Mouse (Mus musculus): Measurements from ENCODE around the gene Lrrc51. TPM values are rescaled to one million over a fixed set of nuclear protein-coding genes. Genes with fewer than 3 reads are reported as not detected.

Gene Lrrc51
- total RNA-seq (2017), result 0.38 to 8.0 TPM (median 2.7 TPM) in 3 replicates

DNA sequence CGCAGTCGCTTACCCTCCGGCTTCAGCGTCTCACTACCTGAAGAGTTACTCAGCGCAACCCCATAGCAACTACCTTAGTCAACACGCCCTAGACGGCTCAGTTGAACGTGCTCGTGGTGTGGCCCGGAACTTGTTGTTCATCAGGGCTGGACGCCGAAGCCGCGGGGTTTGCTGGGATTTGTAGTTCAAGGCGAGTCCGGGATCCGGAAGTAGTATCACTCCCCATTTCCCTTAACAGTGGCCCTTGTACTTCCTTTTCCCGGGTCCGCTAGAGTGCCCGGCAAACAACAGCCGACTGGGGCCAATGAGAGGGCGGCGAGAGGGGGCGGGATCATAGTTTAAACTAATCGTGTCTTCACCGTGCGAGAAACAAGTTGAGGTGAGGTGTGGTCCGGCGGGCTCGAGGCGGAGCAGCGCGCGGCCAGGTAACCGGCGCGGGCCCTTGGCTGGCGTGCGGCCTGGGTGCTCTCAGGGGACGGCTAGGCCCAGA is at the start of gene Lrrc51, which contains the start of gene Numa1:
Gene Lrrc51, minus strand, starts transcription at position 145 of the 490 bp plus-strand sequence.
Gene Numa1, plus strand, starts transcription at position 361 of the 490 bp plus-strand sequence.
- ATAC-seq (replicated peaks; ENCODE audit: insufficient number of reproducible peaks, low FRiP score, low TSS enrichment, poor library complexity, severe bottlenecking), result peak; percentile 99

DNA sequence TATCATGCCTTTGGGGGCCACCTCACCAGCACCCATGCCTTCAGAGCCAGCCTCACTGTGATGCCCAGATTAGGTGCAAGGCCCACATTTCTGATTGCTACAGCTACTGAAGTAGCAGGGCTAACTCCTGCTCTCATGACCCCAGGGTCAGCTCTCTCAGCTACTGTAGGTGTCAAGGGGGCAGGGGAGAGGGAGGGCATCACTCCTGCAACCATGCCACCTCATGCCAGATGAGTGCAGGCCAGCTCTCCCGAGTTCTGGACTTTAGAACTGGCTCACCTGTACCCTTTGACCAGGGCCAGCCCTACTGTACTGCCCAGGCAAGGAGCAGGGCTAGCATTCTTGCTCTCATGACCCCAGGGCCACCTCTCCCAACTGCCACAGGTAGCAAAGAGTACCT is 49.0 kb upstream of the Lrrc51 start:
- no peak for ATAC-seq (replicated peaks; ENCODE audit: insufficient number of reproducible peaks, low FRiP score, low TSS enrichment, poor library complexity, severe bottlenecking)

DNA sequence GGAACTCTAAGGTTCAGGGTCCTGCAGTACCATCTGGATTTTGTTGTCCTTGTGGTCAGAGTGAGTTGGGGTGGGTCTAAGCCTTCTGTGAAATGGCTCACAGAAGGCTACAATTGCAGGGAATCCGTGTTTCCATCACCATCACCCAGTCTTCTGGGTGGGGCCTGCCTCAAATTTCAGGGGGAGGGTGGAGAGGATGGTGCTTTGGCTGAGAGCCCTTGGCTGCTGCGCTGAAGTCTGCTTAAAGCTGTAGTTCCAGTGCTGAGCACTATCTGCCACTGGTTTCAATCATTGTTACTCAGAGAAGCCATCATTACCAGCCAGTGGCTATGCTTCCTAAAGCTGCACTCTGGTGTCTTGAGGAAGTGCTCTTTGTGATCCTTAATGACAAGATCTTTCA is 40.8 kb upstream of the Lrrc51 start:
- no peak for ATAC-seq (replicated peaks; ENCODE audit: insufficient number of reproducible peaks, low FRiP score, low TSS enrichment, poor library complexity, severe bottlenecking)

DNA sequence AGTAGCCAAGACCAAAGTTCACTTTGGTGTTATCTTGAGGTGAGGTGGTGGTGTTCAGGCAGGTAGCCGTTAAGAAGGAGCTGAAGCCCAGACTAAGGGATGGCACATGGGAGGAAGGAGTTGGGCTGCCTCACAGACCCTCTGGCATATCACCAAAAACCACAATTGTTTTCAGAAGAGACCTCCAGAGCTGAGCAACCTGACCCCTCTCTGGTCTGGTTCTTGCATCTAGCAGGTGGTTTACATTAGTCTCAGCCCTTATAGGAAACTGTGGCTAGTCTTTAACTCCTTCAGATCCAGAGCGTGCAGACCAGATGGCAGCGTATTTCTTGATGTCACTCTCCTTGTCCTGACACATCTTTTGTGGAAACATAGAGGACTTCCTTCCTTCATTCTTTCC is 40.0 kb upstream of the Lrrc51 start:
- ATAC-seq (replicated peaks; ENCODE audit: insufficient number of reproducible peaks, low FRiP score, low TSS enrichment, poor library complexity, severe bottlenecking), result no peak

DNA sequence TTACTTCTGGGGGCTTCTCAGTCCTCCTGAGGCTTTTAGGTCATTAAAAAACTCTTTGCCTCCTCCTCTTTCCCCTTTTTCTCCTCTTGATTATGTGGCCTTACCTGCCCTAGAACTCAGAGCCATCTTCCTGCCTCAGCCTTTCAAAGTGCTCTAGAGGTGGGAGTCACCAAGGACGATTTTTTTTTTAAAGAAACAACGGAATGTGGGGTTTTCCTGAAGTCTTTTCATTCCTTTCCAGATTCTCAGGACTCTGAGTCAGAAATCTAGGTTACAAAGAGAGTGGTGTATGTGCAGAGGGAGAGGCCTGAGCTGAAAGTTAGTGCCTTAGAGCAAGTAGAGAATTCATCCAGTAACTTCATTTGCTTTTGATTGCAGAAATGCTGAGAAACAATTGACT is 38.0 kb upstream of the Lrrc51 start:
- ATAC-seq (replicated peaks; ENCODE audit: insufficient number of reproducible peaks, low FRiP score, low TSS enrichment, poor library complexity, severe bottlenecking), result no peak

DNA sequence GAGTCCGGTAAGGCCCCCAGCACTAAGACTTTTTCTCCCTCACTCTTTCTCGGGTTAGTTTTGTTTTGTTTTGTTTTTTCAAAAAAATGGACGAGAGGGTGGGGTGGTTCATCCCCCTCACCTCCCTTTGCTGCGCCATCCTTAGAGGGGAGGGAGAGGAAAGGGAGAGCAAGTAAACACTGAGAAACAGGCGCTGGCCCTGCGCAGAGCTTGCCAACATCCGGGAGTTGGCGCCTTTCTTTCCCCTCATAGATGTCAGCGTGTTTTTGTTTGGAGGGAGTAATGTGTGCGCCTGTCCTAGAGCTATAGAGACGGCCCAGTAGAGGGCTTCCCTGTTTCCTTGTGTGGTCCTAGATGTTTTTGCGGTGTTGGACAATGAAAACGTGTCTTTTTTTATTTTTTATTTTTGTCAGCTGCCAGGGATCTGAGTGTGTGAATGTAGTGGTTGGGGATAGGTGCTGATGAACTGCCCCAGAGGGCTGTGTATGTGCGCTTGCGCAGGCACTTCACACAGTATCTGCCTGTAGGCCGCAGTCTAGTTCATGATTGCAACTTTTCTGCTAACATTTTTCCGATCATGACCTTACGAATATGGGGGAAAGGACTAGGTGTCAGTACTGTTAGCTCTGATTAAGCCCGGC is 37.2 kb upstream of the Lrrc51 start:
- 0 out of 2 replicates have a peak, but pooled peaks have one; percentile 36 for ATAC-seq (replicated peaks; ENCODE audit: insufficient number of reproducible peaks, low FRiP score, low TSS enrichment, poor library complexity, severe bottlenecking)

DNA sequence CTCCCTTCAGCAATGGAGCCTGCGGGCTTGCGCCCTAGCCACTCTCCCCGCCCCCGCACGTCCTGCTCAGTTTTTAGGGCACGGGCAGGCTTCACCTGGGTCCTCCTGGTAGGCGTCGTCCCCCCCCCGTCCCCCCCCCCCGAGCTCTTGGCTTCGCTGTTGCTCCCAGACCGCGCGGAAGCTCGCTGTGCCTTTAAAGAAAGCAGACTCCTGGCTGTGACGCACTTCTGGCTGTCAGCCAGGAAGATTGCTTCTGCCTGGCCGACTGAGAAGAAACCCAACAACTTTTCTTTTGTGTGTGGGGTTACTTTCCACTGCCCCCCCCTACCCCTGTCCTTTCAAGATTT is 36.7 kb upstream of the Lrrc51 start:
- peak; percentile 45 for ATAC-seq (replicated peaks; ENCODE audit: insufficient number of reproducible peaks, low FRiP score, low TSS enrichment, poor library complexity, severe bottlenecking)

DNA sequence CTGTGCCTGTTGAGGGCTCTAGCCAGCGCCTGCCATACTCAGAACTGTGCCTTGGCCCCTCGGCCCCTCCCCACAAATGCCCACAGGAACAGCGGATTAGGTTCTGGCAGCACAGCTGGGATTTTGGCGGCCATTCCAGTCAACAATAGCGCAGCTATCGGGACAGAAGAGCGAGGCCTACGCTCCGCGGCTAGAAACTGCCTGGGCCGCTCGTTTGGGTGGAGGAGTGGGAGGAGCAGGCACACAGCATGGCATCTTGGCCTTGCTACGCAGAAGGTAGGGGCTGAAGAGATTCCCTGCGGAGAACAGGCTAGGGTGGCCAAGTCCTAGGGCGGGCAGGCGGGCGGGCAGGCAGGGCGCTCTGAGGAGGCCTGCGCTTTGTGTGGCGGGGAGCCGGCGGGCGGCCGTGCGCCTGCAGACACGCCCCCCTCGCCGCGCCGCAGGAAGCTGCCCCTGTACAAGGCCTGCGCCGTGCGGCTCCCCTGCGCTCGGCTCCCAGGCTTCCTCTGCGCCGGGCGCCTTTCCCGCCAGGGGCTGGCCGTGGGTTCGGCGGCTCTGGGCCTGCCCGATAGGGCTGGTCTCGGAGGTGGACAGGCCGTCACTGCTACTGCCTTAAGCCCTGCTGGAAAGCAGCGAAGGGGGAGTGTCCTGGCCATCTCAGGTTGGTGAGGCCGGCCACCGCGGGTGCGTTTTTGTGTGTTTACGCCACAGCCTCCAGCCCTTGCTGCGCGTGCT is 36.2 kb upstream of the Lrrc51 start:
- peak; percentile 46 for ATAC-seq (replicated peaks; ENCODE audit: insufficient number of reproducible peaks, low FRiP score, low TSS enrichment, poor library complexity, severe bottlenecking)

DNA sequence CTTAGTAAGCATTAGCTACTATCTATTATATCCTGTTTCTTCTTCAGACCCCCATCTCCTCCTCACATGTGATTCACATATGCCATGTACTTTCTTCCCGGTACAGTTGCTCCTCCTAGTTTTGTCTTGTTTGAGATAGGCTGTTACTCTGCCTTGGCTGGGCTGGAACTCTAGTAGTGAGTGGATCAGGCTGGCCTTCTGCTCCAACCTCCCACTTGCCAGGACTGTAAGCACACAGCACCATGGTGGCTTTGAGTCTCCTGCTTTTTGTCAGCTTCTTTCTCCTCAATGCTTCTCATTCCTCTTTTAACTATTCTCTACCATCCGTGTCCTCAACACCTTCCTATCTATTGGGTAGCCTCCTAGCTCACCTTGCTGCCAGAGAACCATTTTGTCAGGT is 35.1 kb upstream of the Lrrc51 start:
- ATAC-seq (replicated peaks; ENCODE audit: insufficient number of reproducible peaks, low FRiP score, low TSS enrichment, poor library complexity, severe bottlenecking), result no peak

DNA sequence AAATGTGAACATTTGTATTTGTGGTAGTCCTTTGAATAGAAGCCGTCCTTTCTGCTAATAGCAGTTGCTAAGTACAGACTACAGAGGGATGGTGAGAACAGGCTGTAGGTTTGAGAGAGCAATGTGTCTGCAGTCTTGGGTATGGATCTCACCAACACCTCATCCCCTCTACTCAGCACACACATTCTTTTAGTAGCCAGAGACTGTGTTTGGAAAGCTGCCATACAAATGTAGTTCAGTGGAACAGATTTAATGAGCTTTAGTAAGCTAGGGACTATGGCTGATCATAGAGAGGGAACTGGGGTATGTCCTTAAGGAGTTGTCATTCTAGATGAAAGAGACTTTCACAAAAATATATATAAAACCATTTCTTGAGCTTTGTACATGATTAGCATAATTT is 33.6 kb upstream of the Lrrc51 start:
- no peak for ATAC-seq (replicated peaks; ENCODE audit: insufficient number of reproducible peaks, low FRiP score, low TSS enrichment, poor library complexity, severe bottlenecking)

DNA sequence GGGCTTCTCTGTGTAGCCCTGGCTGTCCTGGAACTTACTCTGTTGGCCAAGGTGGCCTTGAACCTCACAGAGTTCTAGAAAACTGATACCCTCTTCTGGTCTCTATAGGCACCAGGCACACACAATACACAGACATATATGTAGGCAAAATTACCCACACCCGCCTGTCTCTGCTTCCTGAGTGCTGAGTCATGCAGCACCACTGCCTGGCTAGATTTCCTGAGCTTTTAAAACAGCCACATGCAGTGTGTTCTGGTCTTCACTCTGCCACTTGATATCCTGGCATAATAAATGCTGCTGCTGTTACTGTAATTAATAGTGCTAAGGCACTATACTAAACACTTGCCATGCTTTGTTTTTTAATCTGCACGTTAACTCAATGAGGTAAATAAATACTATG is 31.9 kb upstream of the Lrrc51 start:
- ATAC-seq (replicated peaks; ENCODE audit: insufficient number of reproducible peaks, low FRiP score, low TSS enrichment, poor library complexity, severe bottlenecking), result no peak

DNA sequence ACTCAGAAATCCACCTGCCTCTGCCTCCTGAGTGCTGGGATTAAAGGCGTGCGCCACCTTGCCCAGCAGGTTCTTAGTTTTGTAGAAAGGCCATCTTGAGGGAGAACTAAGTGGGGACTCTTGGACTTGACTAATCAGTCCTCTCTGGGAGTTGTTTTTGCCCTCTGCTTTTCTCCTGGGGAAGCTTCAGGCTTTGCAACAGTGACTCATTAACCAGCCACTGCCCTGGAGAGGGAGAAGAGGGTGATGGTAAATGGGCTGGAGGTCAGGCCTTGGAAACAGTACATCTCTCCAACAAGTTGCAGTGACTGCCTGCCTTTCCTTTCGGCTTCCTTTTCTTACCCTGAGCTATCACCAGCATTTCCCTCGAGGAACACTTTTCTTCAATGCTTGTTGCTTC is 30.9 kb upstream of the Lrrc51 start:
- ATAC-seq (replicated peaks; ENCODE audit: insufficient number of reproducible peaks, low FRiP score, low TSS enrichment, poor library complexity, severe bottlenecking), result no peak

DNA sequence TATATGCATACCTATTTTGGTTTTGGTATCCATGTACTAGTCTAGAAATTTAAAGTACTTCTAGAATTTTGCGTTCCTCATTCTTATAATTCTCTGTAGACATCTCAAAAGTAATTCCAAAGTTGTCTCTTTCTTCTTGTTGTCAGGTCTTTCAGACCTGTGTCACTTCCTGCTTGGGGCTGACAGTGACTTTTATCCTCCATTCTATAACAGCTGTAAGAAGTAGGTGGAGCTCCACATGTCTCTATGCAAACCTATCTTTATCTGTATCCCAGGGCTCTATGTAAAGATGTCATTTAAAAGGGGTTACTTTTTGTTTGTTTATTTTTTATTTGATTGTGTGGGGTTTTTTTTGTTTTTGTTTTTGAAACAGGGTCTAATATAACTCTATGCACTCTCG is 29.9 kb upstream of the Lrrc51 start:
- no peak for ATAC-seq (replicated peaks; ENCODE audit: insufficient number of reproducible peaks, low FRiP score, low TSS enrichment, poor library complexity, severe bottlenecking)

DNA sequence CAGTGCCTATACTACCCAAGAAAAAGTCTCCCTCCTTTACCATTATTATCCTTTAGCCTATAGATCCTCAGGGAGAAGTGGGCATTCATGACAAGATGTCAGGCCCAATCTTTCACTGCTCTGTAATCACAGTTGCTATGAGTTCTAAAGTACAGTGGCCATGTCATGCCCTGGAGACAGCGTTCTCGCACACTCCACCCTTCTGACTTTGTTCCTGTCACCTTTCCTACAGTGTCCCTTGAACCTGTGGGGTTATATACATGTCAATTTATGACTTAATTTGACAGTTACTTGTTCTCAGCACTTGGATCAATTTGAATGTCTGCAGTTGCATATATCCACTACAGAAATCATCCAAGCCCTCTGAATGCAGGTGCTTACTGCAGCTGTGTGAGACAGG is 29.1 kb upstream of the Lrrc51 start:
- ATAC-seq (replicated peaks; ENCODE audit: insufficient number of reproducible peaks, low FRiP score, low TSS enrichment, poor library complexity, severe bottlenecking), result no peak

DNA sequence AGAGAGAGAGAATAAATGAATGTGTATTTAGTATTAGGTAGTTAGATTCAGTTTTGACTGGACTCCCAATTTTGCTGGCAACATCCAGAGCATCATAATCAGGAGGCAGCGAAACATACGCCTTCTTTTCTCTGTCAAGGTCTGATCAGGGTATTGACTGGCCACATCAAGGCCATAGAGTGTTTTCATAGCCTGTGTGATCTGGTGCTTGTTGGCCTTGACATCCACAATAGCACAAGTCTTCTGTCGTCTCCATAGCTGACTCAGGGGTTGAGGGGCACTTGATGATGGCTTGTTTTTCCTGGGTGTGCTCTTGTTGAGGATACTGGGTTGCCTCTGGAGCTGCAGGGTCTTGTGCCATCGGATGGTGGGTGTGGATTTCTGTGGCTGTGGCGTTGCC is 23.2 kb upstream of the Lrrc51 start:
- no peak for ATAC-seq (replicated peaks; ENCODE audit: insufficient number of reproducible peaks, low FRiP score, low TSS enrichment, poor library complexity, severe bottlenecking)

DNA sequence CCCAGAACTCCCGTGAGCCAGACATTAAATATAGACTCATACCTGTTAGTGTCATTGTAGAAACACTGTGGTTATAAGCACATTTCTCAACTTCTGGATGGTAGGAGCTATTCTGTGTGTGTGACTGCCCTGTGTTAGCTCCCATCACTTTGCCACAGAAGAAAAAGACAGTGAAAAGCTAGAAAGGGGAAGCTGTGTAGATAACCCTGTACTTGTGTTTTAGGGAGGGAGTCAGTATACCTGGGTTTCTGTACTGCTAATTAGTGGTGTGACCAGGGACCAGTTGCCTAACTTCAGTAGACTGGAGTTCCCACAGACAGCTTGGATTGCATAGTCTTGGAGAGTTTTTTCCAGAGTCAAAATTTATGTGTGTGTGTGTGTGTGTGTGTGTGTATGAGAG is 22.8 kb upstream of the Lrrc51 start:
- ATAC-seq (replicated peaks; ENCODE audit: insufficient number of reproducible peaks, low FRiP score, low TSS enrichment, poor library complexity, severe bottlenecking), result no peak

DNA sequence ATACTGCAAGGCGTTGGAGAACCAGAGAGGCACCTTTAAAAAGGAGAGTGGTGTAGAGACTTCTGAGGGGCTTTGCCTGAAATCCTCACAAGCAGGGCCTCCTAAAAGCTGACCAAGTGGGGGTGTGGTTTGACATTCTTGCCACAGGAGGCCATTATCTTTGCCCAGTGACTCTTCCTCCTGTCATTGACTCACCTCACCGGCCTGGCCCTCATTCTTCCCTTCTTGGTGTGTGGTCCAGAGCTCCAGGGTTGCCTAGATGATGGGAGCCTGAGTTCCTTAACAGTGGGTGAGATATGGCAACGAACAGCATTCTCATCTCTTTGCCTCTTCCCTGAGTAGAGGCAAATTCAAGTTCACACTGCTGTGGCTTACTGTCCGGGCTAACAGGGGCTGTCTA is 22.2 kb upstream of the Lrrc51 start:
- no peak for ATAC-seq (replicated peaks; ENCODE audit: insufficient number of reproducible peaks, low FRiP score, low TSS enrichment, poor library complexity, severe bottlenecking)

DNA sequence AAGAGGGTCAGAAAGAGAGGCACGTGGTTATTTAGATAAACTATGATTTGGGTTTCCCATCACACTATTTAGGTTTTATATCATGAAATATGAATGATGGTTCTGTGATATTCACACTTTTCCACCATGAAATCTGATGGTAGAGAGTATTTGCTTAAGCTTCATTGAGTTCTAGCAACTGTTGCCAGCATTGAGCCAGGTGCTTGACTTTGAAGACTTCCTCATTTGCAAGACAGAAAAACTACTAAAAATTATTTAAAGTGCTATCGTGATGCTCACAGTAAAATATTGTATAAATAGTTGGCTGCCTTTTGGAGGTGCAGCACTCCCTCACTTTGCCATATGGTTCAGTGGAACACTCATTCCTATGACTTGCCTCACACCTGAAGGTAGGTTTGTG is 21.6 kb upstream of the Lrrc51 start:
- no peak for ATAC-seq (replicated peaks; ENCODE audit: insufficient number of reproducible peaks, low FRiP score, low TSS enrichment, poor library complexity, severe bottlenecking)

DNA sequence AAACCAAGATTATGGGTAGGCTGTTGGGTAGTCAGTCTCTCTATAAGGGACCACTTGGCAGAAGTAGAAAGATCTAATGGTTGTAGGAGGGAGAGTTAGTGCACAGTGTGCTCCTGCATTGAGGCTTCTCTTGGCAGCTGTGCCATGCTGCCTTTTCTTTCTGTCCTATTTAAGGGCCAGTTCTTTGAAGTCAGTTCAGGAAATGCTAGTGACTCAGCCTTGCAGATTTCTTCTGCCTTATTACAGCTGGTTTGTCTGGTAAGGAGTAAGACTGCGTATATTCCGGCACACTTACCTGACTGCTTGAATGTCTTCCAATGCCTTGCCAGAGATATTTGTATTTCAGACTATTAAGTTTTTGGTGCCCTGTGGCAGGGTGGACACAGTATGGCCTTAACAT is 20.5 kb upstream of the Lrrc51 start:
- ATAC-seq (replicated peaks; ENCODE audit: insufficient number of reproducible peaks, low FRiP score, low TSS enrichment, poor library complexity, severe bottlenecking), result no peak

DNA sequence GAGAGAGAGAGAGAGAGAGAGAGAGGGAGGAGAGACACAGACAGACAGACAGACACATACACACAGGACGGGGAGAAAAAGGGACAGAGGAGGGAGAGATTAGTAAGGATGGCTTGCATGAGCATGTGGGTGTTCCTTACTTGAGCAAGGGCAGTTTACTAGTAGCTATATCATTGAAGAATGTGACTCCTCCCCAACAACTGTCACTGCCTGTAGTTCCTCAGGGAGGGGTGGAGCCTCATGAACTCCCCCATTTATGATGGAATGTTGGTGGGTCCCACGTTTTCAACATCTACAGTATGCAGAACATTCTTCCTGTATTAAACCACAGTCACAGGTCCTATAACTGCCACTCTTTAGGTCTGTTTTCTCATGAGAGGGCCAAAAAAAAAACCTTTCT is 18.4 kb upstream of the Lrrc51 start:
- no peak for ATAC-seq (replicated peaks; ENCODE audit: insufficient number of reproducible peaks, low FRiP score, low TSS enrichment, poor library complexity, severe bottlenecking)
